ENCODE assay signal across 14 mouse cellular contexts in the genomic region with DNA sequence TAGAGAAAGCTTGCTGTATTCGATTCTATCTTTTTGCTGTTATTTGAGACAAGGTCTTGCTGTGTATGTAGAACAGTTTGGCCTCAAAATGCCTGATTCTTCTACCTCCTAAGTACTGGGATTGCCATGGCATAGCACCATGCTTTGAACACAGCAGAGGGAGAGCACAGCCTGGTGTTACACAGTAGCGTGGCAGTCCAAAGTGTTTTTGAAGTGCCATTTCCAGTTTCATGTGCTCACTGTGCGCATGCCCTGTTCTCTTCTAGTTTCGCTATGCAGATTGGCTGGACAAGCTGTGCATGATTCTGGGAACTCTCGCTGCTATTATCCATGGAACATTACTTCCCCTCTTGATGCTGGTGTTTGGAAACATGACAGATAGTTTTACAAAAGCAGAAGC. TPM values are rescaled to one million over a fixed set of nuclear protein-coding genes. Genes with fewer than 3 reads are reported as not detected.
DNase-seq lines count a peak whose midpoint lies in the region; ATAC-seq lines count a peak whose summit lies in the region.
"Had no signal": no experiment of that assay in that cellular context is flagged by ENCODE, and none has a peak within 500 bp of the region (broad histone marks: within the 10 kb centered on the region; RNA-seq: fewer than 3 reads in every experiment).

No protein-coding gene starts in this region.

- intact Hi-C loops in gastrocnemius, postnatal 36 days (cut with DNase I) = no loop called here

- peak; percentile 38 for DNase-seq in CD4-positive, CD25-positive, alpha-beta regulatory T cell, adult 2 months (ENCODE audit: low read depth, low spot score)
- DNase-seq in layer of hippocampus, adult 11-12 months (ENCODE audit: low spot score) = peak; percentile 19
- no peak for DNase-seq in layer of hippocampus, adult 9-10 months (ENCODE audit: low spot score)
- no peak for DNase-seq in gastrocnemius, postnatal 4 days (ENCODE audit: low spot score in 2 of 2)
- no peak for DNase-seq in gastrocnemius, postnatal 36 days
- DNase-seq: cerebellum, adult 9-11 months; gastrocnemius, postnatal 25 days; kidney, postnatal 25 days; thymus, postnatal 25 days had no signal

- no peak for ATAC-seq in CD4-positive, CD25-positive, alpha-beta regulatory T cell, adult 4 months
- ATAC-seq in hematopoietic stem cell, adult 5-6 weeks (replicated peaks in 1 of 2; ENCODE audit: insufficient read depth in 1 of 2, low FRiP score in 2 of 2, low TSS enrichment in 1 of 2, low read depth in 1 of 2, poor library complexity in 2 of 2, severe bottlenecking in 2 of 2) = peak; percentile 23 to 48; a peak in 2 of 4 replicates
- ATAC-seq in monocyte, adult 5-6 weeks (replicated peaks; ENCODE audit: insufficient number of reproducible peaks, low FRiP score, low TSS enrichment, poor library complexity, severe bottlenecking) = peak; percentile 82
- ATAC-seq: forebrain, embryonic 16.5 days; inflammation-experienced regulatory T-cells, adult 6 months had no signal

RNA-seq across cellular contexts. Expression of gene Abcb1b, which starts 7.8 kb away (rescaled TPM):
- 10 to 100 TPM in 1 of 2 experiments, 1 to 10 TPM in 1; 10.0 to 12.1 TPM for polyA plus RNA-seq in CD4-positive, CD25-positive, alpha-beta regulatory T cell, adult 4 months (2017; shearing (Covaris generic))
- total RNA-seq in hematopoietic stem cell, adult 5-6 weeks (2017) = 48.1 and 62.7 TPM in 2 replicates
- 7.8 to 26.7 TPM (median 14.4 TPM) in 3 replicates for total RNA-seq in monocyte, adult 5-6 weeks (2017)
- total RNA-seq in gastrocnemius, postnatal 4 days (2021) = 1 to 10 TPM; 1.8 to 2.5 TPM
- 1 to 10 TPM; 2.4 to 5.2 TPM for total RNA-seq in gastrocnemius, postnatal 36 days (2021)

Comparison
In these comparisons a context has a peak if more than half of its experiments do, and no peak if none do; other contexts are left out.
1. DNase-seq: peak in CD4-positive, CD25-positive, alpha-beta regulatory T cell, adult 2 months (single experiment) and layer of hippocampus, adult 11-12 months (single experiment); none in layer of hippocampus, adult 9-10 months (single experiment), gastrocnemius, postnatal 4 days (0 of 2) and gastrocnemius, postnatal 36 days (0 of 2).